Mouse (Mus musculus): Measurements from ENCODE around the gene Tspyl3. TPM values are rescaled to one million over a fixed set of nuclear protein-coding genes. Genes with fewer than 3 reads are reported as not detected.
A peak's percentile ranks its signal among the peaks of the same experiment; 100 is the strongest.
"Not testable (repeated sequence)": the region's sequence is repeated elsewhere in the genome, so short reads cannot be mapped to it uniquely, and the experiment has no call there.

Tspyl3 gene
- total and polyA plus RNA-seq, 3 experiments: 4.3 to 47.3 (median 9.8) TPM

GRCm38 (mm10) chr2:153270231-153270915, 45.1 kb upstream of the Tspyl3 start:
- H3K79me2 ChIP-seq (ENCODE audit: control insufficient read depth, insufficient read depth, low read length, poor library complexity); H3K36me3 ChIP-seq (ENCODE audit: control insufficient read depth in 1 of 2, insufficient read depth in 2 of 2, low read length in 2 of 2); H3K27ac ChIP-seq (ENCODE audit: control insufficient read depth, low read depth, low read length); H3K4me1 ChIP-seq (ENCODE audit: control insufficient read depth in 1 of 2, insufficient read depth in 2 of 2, low read length in 2 of 2); H3K4me3 ChIP-seq (ENCODE audit: control insufficient read depth in 1 of 2, insufficient read depth in 1 of 2, low read depth in 2 of 2, low read length in 2 of 2); H3K27me3 ChIP-seq (ENCODE audit: control insufficient read depth in 1 of 2, insufficient read depth in 2 of 2, low read length in 2 of 2); H3K9me3 ChIP-seq (replicated peaks; ENCODE audit: insufficient read depth, low read length); DNase-seq (ENCODE audit: low read depth, low spot score); H3K9ac ChIP-seq (ENCODE audit: control insufficient read depth, low read depth, low read length, poor library complexity, severe bottlenecking): not testable (repeated sequence)

DNA sequence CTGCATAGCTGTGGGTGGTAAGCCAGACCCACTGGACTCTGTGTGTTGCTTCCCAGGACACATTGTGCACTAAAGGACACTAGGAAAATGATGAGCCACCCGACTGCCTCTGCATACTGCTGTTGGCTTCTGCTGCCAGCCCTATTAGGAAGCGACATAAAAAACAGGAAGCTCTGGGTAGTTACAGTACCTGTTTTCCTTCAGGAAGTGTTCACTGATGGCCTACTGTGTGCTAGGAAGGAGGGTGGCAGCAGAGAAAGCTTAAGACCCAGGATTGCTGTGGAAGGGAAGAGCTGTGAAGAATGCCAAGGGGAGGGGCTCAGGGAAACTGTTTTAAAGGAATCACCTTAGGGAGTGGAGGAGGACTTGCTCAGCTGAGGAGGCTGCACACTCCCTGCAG, 42.1 kb upstream of the Tspyl3 start:
- H3K79me2 ChIP-seq (ENCODE audit: control insufficient read depth, insufficient read depth, low read length, poor library complexity): no peaks in the 10 kb centered on the region
- H3K9me3 ChIP-seq (replicated peaks; ENCODE audit: insufficient read depth, low read length): no peaks in the 10 kb centered on the region
- H3K9ac ChIP-seq (ENCODE audit: control insufficient read depth, low read depth, low read length, poor library complexity, severe bottlenecking): no peak overlapping the region
- no peak overlapping the region for H3K4me3 ChIP-seq (ENCODE audit: control insufficient read depth in 1 of 2, insufficient read depth in 1 of 2, low read depth in 2 of 2, low read length in 2 of 2)
- H3K4me1 ChIP-seq (ENCODE audit: control insufficient read depth in 1 of 2, insufficient read depth in 2 of 2, low read length in 2 of 2): peaks cover 5% of the 10 kb centered on the region in 2 experiments; a peak in 2 of 4 replicates
- TF ChIP-seq SIN3A (IDR thresholded peaks at IDR 0.05; ENCODE audit: low read length): no peak
- peak; percentile 92 for TF ChIP-seq ZKSCAN1 (IDR thresholded peaks at IDR 0.05; ENCODE audit: low read depth, low read length)
- H3K36me3 ChIP-seq (ENCODE audit: control insufficient read depth in 1 of 2, insufficient read depth in 2 of 2, low read length in 2 of 2): peaks cover 2 to 3% of the 10 kb centered on the region in 2 experiments; a peak in 3 of 4 replicates
- no peaks in the 10 kb centered on the region for H3K27me3 ChIP-seq (ENCODE audit: control insufficient read depth in 1 of 2, insufficient read depth in 2 of 2, low read length in 2 of 2)
- H3K27ac ChIP-seq (ENCODE audit: control insufficient read depth, low read depth, low read length): no peak overlapping the region
- no peak for DNase-seq (ENCODE audit: low read depth, low spot score)

- Histone ChIP-seq H3K79me2 (ENCODE audit: control insufficient read depth, insufficient read depth, low read length, poor library complexity) (no peaks in the 10 kb centered on the region), H3K9me3 (replicated peaks; ENCODE audit: insufficient read depth, low read length) (no peaks in the 10 kb centered on the region), H3K27ac (ENCODE audit: control insufficient read depth, low read depth, low read length) (0 out of 2 replicates have a peak overlapping the region, but pooled peaks have one; percentile 27), H3K9ac (ENCODE audit: control insufficient read depth, low read depth, low read length, poor library complexity, severe bottlenecking) (no peak overlapping the region), H3K4me3 (ENCODE audit: control insufficient read depth in 1 of 2, insufficient read depth in 1 of 2, low read depth in 2 of 2, low read length in 2 of 2) (no peak overlapping the region), H3K27me3 (ENCODE audit: control insufficient read depth in 1 of 2, insufficient read depth in 2 of 2, low read length in 2 of 2) (no peaks in the 10 kb centered on the region), H3K36me3 (ENCODE audit: control insufficient read depth in 1 of 2, insufficient read depth in 2 of 2, low read length in 2 of 2) (peaks cover 2 to 30% of the 10 kb centered on the region in 2 experiments; a peak in 3 of 4 replicates), H3K4me1 (ENCODE audit: control insufficient read depth in 1 of 2, insufficient read depth in 2 of 2, low read length in 2 of 2) (peaks cover 21 to 23% of the 10 kb centered on the region in 2 experiments)
- TF ChIP-seq MXI1 (IDR thresholded peaks at IDR 0.05; ENCODE audit: low read depth, low read length) (no peak), TCF12 (IDR thresholded peaks at IDR 0.05; ENCODE audit: low read depth, low read length) (no peak)
- DNase-seq (ENCODE audit: low read depth, low spot score): peak; percentile 37
Measured at GRCm38 (mm10) chr2:153263053-153263452, 37.8 kb upstream of the Tspyl3 start.

GRCm38 (mm10) chr2:153259864-153260674, 34.8 kb upstream of the Tspyl3 start:
- Histone ChIP-seq H3K9ac (ENCODE audit: control insufficient read depth, low read depth, low read length, poor library complexity, severe bottlenecking) (peak overlapping the region; percentile 26), H3K27ac (ENCODE audit: control insufficient read depth, low read depth, low read length) (peak overlapping the region; percentile 89), H3K9me3 (replicated peaks; ENCODE audit: insufficient read depth, low read length) (no peaks in the 10 kb centered on the region), H3K36me3 (ENCODE audit: control insufficient read depth in 1 of 2, insufficient read depth in 2 of 2, low read length in 2 of 2) (peaks cover 2 to 30% of the 10 kb centered on the region in 2 experiments; a peak in 3 of 4 replicates), H3K4me3 (ENCODE audit: control insufficient read depth in 1 of 2, insufficient read depth in 1 of 2, low read depth in 2 of 2, low read length in 2 of 2) (peak overlapping the region in 1 of 2 experiments; percentile 10; a peak in 1 of 4 replicates), H3K4me1 (ENCODE audit: control insufficient read depth in 1 of 2, insufficient read depth in 2 of 2, low read length in 2 of 2) (peaks cover 21 to 23% of the 10 kb centered on the region in 2 experiments), H3K27me3 (ENCODE audit: control insufficient read depth in 1 of 2, insufficient read depth in 2 of 2, low read length in 2 of 2) (no peaks in the 10 kb centered on the region), H3K79me2 (ENCODE audit: control insufficient read depth, insufficient read depth, low read length, poor library complexity) (no peaks in the 10 kb centered on the region)
- DNase-seq (ENCODE audit: low read depth, low spot score): peak; percentile 65
- no peak for TF ChIP-seq HCFC1 (IDR thresholded peaks at IDR 0.05; ENCODE audit: low read depth, low read length)
- TF ChIP-seq MYC (IDR thresholded peaks at IDR 0.05; ENCODE audit: low read depth, low read length): peak; percentile 86
- 0 out of 2 replicates have a peak, but pooled peaks have one; percentile 17 for TF ChIP-seq ZC3H11A (IDR thresholded peaks at IDR 0.05; ENCODE audit: low read depth, low read length)
- no peak for TF ChIP-seq NRF1 (IDR thresholded peaks at IDR 0.05; ENCODE audit: insufficient read depth, low read depth, low read length, poor library complexity, severe bottlenecking)
- peak; percentile 84; the same call in 1 of the 2 replicates for TF ChIP-seq MXI1 (IDR thresholded peaks at IDR 0.05; ENCODE audit: low read depth, low read length)
- no peak for TF ChIP-seq ZMIZ1 (IDR thresholded peaks at IDR 0.05; ENCODE audit: low read depth, low read length)
- peak; percentile 95 for TF ChIP-seq TCF12 (IDR thresholded peaks at IDR 0.05; ENCODE audit: low read depth, low read length)
- 0 out of 2 replicates have a peak, but pooled peaks have one; percentile 64 for TF ChIP-seq MAZ (IDR thresholded peaks at IDR 0.05; ENCODE audit: low read depth, low read length)
- peak; percentile 82 for TF ChIP-seq TBP (IDR thresholded peaks at IDR 0.05; ENCODE audit: low read depth, low read length)
- peak; percentile 60; the same call in 1 of the 2 replicates for TF ChIP-seq RCOR1 (IDR thresholded peaks at IDR 0.05; ENCODE audit: low read depth, low read length)
- TF ChIP-seq NELFE (IDR thresholded peaks at IDR 0.05; ENCODE audit: low read depth, low read length): no peak
- TF ChIP-seq MAFK (IDR thresholded peaks at IDR 0.05; ENCODE audit: borderline replicate concordance, low read depth, low read length): no peak
- no peak for TF ChIP-seq CTCF (IDR thresholded peaks at IDR 0.05 in 2 of 3, conservative IDR thresholded peaks at IDR 0.05 in 1 of 3; ENCODE audit: control insufficient read depth in 1 of 3, insufficient read depth in 1 of 3, low read depth in 2 of 3, low read length in 3 of 3, poor library complexity in 1 of 3, severe bottlenecking in 1 of 3)
- peak; percentile 86 for TF ChIP-seq ETS1 (IDR thresholded peaks at IDR 0.05; ENCODE audit: low read depth, low read length)
